Mouse (Mus musculus): ENCODE results near the gene Ate1. TPM values are rescaled to one million over a fixed set of nuclear protein-coding genes. Genes with fewer than 3 reads are reported as not detected.
"Not testable (repeated sequence)": the region's sequence is repeated elsewhere in the genome, so short reads cannot be mapped to it uniquely, and the experiment has no call there.

The Ate1 gene
- polyA plus RNA-seq, 1 experiment: 10.6 TPM

- Histone ChIP-seq H3K4me1 (ENCODE audit: control insufficient read depth, insufficient read depth, low read length) (no peaks in the 10 kb centered on the region; the same call in 1 of the 2 replicates), H3K27me3 (replicated peaks; ENCODE audit: control insufficient read depth, insufficient read depth, low read length) (no peaks in the 10 kb centered on the region), H3K36me3 (ENCODE audit: control insufficient read depth, insufficient read depth, low read length) (no peaks in the 10 kb centered on the region), H3K4me3 (ENCODE audit: insufficient read depth, low read depth, low read length) (no peak overlapping the region), H3K27ac (ENCODE audit: insufficient read depth, low read depth, low read length) (no peak overlapping the region)
- no peak for DNase-seq
- 81% methylated on average over 1 of the region's 1 CpGs for WGBS
- no peak for TF ChIP-seq POLR2A (IDR thresholded peaks at IDR 0.05; ENCODE audit: low read depth, low read length)
- no peak for TF ChIP-seq CTCF (conservative IDR thresholded peaks at IDR 0.05; ENCODE audit: insufficient read depth, insufficient read length, low read depth, low read length)
These were observed 100.2 kb downstream of the Ate1 start for GRCm38 (mm10) chr7:130419961-130420360.

GRCm38 (mm10) chr7:130407622-130408021, 112.5 kb downstream of the Ate1 start:
- peak; percentile 8 for DNase-seq
- Histone ChIP-seq H3K4me3 (ENCODE audit: insufficient read depth, low read depth, low read length) (no peak overlapping the region), H3K27ac (ENCODE audit: insufficient read depth, low read depth, low read length) (no peak overlapping the region), H3K36me3 (ENCODE audit: control insufficient read depth, insufficient read depth, low read length) (no peaks in the 10 kb centered on the region), H3K4me1 (ENCODE audit: control insufficient read depth, insufficient read depth, low read length) (no peaks in the 10 kb centered on the region), H3K27me3 (replicated peaks; ENCODE audit: control insufficient read depth, insufficient read depth, low read length) (no peaks in the 10 kb centered on the region)
- TF ChIP-seq POLR2A (IDR thresholded peaks at IDR 0.05; ENCODE audit: low read depth, low read length) (no peak), CTCF (conservative IDR thresholded peaks at IDR 0.05; ENCODE audit: insufficient read depth, insufficient read length, low read depth, low read length) (no peak)
- WGBS: 63% methylated on average over 10 of the region's 10 CpGs

- no peaks in the 10 kb centered on the region; the same call in 1 of the 2 replicates for H3K36me3 ChIP-seq (ENCODE audit: control insufficient read depth, insufficient read depth, low read length)
- H3K4me1 ChIP-seq (ENCODE audit: control insufficient read depth, insufficient read depth, low read length): no peaks in the 10 kb centered on the region
- H3K27ac ChIP-seq (ENCODE audit: insufficient read depth, low read depth, low read length): no peak overlapping the region
- TF ChIP-seq POLR2A (IDR thresholded peaks at IDR 0.05; ENCODE audit: low read depth, low read length) (no peak), CTCF (conservative IDR thresholded peaks at IDR 0.05; ENCODE audit: insufficient read depth, insufficient read length, low read depth, low read length) (no peak)
- no peak for DNase-seq
- H3K4me3 ChIP-seq (ENCODE audit: insufficient read depth, low read depth, low read length): no peak overlapping the region
- no peaks in the 10 kb centered on the region for H3K27me3 ChIP-seq (replicated peaks; ENCODE audit: control insufficient read depth, insufficient read depth, low read length)
- WGBS: 78% methylated on average over 2 of the region's 2 CpGs
These were observed 116.8 kb downstream of the Ate1 start for GRCm38 (mm10) chr7:130403346-130403745.

- DNase-seq: no peak
- Histone ChIP-seq H3K4me3 (ENCODE audit: insufficient read depth, low read depth, low read length) (no peak overlapping the region), H3K27ac (ENCODE audit: insufficient read depth, low read depth, low read length) (no peak overlapping the region), H3K27me3 (replicated peaks; ENCODE audit: control insufficient read depth, insufficient read depth, low read length) (no peaks in the 10 kb centered on the region), H3K36me3 (ENCODE audit: control insufficient read depth, insufficient read depth, low read length) (0 out of 2 replicates have a peak, but pooled peaks cover 2% of the 10 kb centered on the region), H3K4me1 (ENCODE audit: control insufficient read depth, insufficient read depth, low read length) (no peaks in the 10 kb centered on the region)
- TF ChIP-seq CTCF (conservative IDR thresholded peaks at IDR 0.05; ENCODE audit: insufficient read depth, insufficient read length, low read depth, low read length): no peak
- TF ChIP-seq POLR2A (IDR thresholded peaks at IDR 0.05; ENCODE audit: low read depth, low read length): no peak
- 85% methylated on average over 2 of the region's 2 CpGs for WGBS
These were observed 125.5 kb downstream of the Ate1 start for GRCm38 (mm10) chr7:130394697-130395096.

- not testable (repeated sequence) for H3K36me3 ChIP-seq (ENCODE audit: control insufficient read depth, insufficient read depth, low read length); DNase-seq; H3K27ac ChIP-seq (ENCODE audit: insufficient read depth, low read depth, low read length); H3K4me1 ChIP-seq (ENCODE audit: control insufficient read depth, insufficient read depth, low read length); H3K4me3 ChIP-seq (ENCODE audit: insufficient read depth, low read depth, low read length); H3K27me3 ChIP-seq (replicated peaks; ENCODE audit: control insufficient read depth, insufficient read depth, low read length)
- WGBS: 98% methylated on average over 1 of the region's 1 CpGs
These were observed 130.1 kb downstream of the Ate1 start for GRCm38 (mm10) chr7:130390060-130390459.

- H3K36me3 ChIP-seq (ENCODE audit: control insufficient read depth, insufficient read depth, low read length): no peaks in the 10 kb centered on the region
- no peaks in the 10 kb centered on the region for H3K4me1 ChIP-seq (ENCODE audit: control insufficient read depth, insufficient read depth, low read length)
- 86% methylated on average over 3 of the region's 3 CpGs for WGBS
- no peaks in the 10 kb centered on the region for H3K27me3 ChIP-seq (replicated peaks; ENCODE audit: control insufficient read depth, insufficient read depth, low read length)
- DNase-seq: no peak
- H3K4me3 ChIP-seq (ENCODE audit: insufficient read depth, low read depth, low read length): no peak overlapping the region
- no peak overlapping the region for H3K27ac ChIP-seq (ENCODE audit: insufficient read depth, low read depth, low read length)
- TF ChIP-seq POLR2A (IDR thresholded peaks at IDR 0.05; ENCODE audit: low read depth, low read length): no peak
- no peak for TF ChIP-seq CTCF (conservative IDR thresholded peaks at IDR 0.05; ENCODE audit: insufficient read depth, insufficient read length, low read depth, low read length)
These were observed 133.9 kb downstream of the Ate1 start for GRCm38 (mm10) chr7:130386308-130386707.

- no peak for DNase-seq
- no peaks in the 10 kb centered on the region for H3K4me1 ChIP-seq (ENCODE audit: control insufficient read depth, insufficient read depth, low read length)
- H3K36me3 ChIP-seq (ENCODE audit: control insufficient read depth, insufficient read depth, low read length): no peaks in the 10 kb centered on the region
- no peak overlapping the region for H3K4me3 ChIP-seq (ENCODE audit: insufficient read depth, low read depth, low read length)
- no peak for TF ChIP-seq POLR2A (IDR thresholded peaks at IDR 0.05; ENCODE audit: low read depth, low read length)
- no peak for TF ChIP-seq CTCF (conservative IDR thresholded peaks at IDR 0.05; ENCODE audit: insufficient read depth, insufficient read length, low read depth, low read length)
- H3K27me3 ChIP-seq (replicated peaks; ENCODE audit: control insufficient read depth, insufficient read depth, low read length): no peaks in the 10 kb centered on the region
- WGBS: 86% methylated on average over 8 of the region's 8 CpGs
- H3K27ac ChIP-seq (ENCODE audit: insufficient read depth, low read depth, low read length): no peak overlapping the region
These were observed 134.4 kb downstream of the Ate1 start for GRCm38 (mm10) chr7:130385732-130386294.
